Mouse (Mus musculus): ENCODE results near the gene Slc6a5.

Gene Slc6a5

DNA sequence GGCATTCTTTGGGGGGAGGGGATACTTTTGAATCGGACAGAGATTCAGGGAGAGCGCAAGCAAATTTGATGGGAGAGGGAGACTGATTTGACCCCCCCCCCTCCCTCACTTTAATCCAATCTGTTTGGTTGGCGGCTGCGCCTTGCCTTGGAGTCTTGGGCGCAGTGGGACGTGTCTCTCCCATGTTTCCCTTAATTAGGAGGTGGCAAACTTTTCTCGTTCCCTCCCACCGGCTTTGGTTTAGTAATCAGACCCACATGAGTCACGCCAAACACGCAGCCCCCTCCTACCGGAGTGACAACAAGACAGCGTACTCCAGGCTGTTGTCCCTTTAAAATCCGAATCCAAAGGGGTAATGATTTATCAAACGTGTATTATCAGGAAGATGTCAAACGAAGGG, at the start of gene Slc6a5:
Slc6a5 (plus strand) TSS at position 297 of the 400 bp plus-strand sequence.
- no peak for DNase-seq (ENCODE audit: low spot score)

GRCm38 (mm10) chr7:49861196-49861595, 48.8 kb upstream of the Slc6a5 start:
- no peak for DNase-seq (ENCODE audit: low spot score)

DNA sequence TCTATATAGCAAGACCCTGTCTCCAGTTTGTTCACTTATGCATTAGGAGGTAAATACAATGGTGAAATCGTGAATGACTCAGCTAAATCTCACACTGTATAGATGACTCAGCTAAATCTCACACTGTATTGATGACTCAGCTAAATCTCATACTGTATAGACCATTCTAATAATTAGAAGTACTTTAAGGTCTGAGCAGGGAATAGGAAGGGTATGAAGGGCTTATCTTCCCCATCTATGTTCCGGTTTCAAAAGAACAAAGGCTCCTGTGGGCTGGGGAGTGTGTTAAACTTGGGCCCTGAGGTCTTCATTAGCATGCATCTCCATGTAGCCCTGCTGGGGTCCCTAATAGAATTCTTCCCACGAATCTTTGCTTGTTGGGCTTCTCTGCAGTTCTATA, 46.2 kb upstream of the Slc6a5 start:
- no peak for DNase-seq (ENCODE audit: low spot score)

GRCm38 (mm10) chr7:49869656-49870055, 40.3 kb upstream of the Slc6a5 start:
- DNase-seq (ENCODE audit: low spot score) = no peak

- DNase-seq (ENCODE audit: low spot score) = no peak
Observed at GRCm38 (mm10) chr7:49870276-49870675, 39.7 kb upstream of the Slc6a5 start.

- DNase-seq (ENCODE audit: low spot score) = no peak
Observed at GRCm38 (mm10) chr7:49877307-49877706, 32.6 kb upstream of the Slc6a5 start.

- no peak for DNase-seq (ENCODE audit: low spot score)
Observed at GRCm38 (mm10) chr7:49879051-49879450, 30.9 kb upstream of the Slc6a5 start.

GRCm38 (mm10) chr7:49879998-49880707, 29.8 kb upstream of the Slc6a5 start:
- DNase-seq (ENCODE audit: low spot score) = no peak

GRCm38 (mm10) chr7:49882288-49882687, 27.7 kb upstream of the Slc6a5 start:
- DNase-seq (ENCODE audit: low spot score) = peak; percentile 54

DNA sequence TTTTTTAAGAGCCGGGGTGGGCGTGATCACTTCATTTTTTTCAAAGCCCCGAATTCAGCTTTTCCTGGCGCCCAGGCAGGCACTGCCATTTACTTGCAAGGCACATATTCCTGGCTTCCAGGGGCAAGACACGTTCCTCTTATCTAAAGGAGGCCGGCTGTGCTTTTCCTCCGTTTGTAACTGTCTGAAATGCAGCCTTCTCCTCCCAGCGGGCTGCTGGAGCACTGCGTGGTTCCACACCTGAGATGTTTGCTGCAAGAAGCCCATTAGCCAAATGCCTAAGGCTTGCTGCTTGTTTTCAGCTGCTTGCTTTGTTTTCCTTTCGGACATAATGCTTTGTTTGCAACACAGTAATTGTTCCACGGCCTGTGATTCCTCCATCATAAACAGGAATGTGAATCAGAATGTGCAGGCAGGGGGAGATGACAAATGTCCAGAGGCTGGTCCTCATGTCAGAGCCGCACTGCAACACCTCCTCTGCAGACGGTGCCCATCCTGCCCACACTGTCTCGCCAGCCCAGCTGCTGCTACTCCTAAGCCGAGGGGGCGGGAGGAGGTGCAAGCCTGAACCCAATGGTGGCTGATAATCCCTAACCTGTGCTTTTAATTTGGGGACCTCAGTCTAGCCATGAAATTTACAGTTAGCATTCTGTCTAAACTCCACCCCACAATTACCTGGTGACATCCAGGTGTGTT, 27.1 kb upstream of the Slc6a5 start:
- DNase-seq (ENCODE audit: low spot score) = no peak

DNA sequence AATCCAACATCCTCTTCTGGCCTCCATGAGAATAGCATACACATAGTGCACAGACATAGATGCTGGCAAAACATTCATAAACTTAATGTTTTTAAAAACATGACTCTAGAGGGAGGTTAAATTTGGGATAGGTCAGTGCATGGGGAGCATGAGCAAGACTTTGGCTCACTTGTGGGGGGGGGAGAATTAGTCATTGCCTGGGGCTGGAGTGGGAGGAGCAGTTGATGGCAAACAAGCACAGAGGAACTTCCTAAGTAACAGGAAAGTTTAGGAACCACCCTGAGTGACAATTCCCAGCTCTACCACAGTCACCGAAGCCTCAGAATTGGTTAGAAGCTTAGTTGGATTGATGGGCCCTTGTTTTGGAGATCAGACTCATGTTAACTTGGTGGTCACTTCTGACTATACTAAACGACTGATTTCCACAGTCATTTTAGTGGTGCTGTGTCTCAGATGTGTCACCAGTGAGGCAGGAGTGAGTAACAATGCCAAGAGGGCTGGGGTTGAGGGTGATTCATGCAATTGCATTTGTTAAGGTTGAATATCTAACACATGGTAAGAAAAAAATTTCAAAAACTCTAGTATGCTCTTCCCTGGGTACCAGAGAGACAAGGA, 22.1 kb upstream of the Slc6a5 start:
- no peak for DNase-seq (ENCODE audit: low spot score)

GRCm38 (mm10) chr7:49894786-49895185, 15.2 kb upstream of the Slc6a5 start:
- DNase-seq (ENCODE audit: low spot score) = no peak

GRCm38 (mm10) chr7:49895296-49895695, 14.7 kb upstream of the Slc6a5 start:
- DNase-seq (ENCODE audit: low spot score) = no peak

DNA sequence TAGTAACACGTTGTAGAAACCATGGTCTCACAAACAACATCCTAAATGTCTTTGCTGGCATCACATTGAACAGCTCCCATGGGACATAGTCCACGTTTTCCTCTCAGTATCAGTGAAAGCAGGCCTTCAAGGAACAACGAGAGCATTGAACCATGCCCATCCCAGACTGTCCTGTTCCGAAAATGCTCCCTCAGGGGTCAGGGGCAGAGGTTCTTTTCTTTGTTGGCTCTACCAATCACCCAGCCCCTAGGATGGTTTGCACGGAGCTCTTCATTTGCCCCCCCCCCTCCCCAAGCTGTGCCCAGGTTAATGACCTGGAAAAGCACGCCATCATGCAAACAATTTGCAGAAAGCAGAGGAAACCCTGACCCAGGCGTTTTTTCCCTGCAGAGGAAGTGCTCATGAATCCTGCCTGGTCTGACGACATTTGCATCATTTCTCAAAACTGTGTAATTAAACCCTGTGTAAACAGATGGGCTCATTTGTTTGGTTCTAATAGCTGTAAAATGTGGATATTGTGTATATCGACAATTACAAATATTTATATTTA, 7.9 kb upstream of the Slc6a5 start:
- DNase-seq (ENCODE audit: low spot score) = no peak

GRCm38 (mm10) chr7:49907191-49908171, 2.5 kb upstream of the Slc6a5 start:
- no peak for DNase-seq (ENCODE audit: low spot score)

GRCm38 (mm10) chr7:49908181-49908855, 1.6 kb upstream of the Slc6a5 start:
- DNase-seq (ENCODE audit: low spot score) = no peak

GRCm38 (mm10) chr7:49908990-49909411, 945 bp upstream of the Slc6a5 start:
- DNase-seq (ENCODE audit: low spot score) = no peak

GRCm38 (mm10) chr7:49910361-49910760, 415 bp downstream of the Slc6a5 start:
- no peak for DNase-seq (ENCODE audit: low spot score)

GRCm38 (mm10) chr7:49911147-49911946, 1.4 kb downstream of the Slc6a5 start:
- DNase-seq (ENCODE audit: low spot score) = no peak

DNA sequence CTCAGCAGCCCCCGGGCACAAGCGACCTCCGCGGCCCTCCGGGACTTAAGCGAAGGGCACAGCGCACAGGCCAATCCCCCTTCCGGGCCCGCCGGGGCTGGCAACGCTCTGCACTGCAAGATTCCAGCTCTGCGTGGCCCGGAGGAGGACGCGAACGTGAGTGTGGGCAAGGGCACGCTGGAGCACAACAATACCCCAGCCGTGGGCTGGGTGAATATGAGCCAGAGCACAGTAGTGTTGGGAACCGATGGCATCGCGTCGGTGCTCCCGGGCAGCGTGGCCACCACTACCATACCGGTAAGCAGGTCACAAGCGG, 2.0 kb downstream of the Slc6a5 start:
- no peak for DNase-seq (ENCODE audit: low spot score)

Measured in lung, postnatal 25 days (tissue).